Mouse (Mus musculus) heart, adult 11 months (tissue): Measurements from ENCODE around the gene Prrc2b.

Source experiments
- DNase-seq: peaks from one replicate; pipeline ENCODE4 v3.0.0; 2022

Gene Prrc2b

GRCm38 (mm10) chr2:32137667-32138266 is 13.1 kb upstream of the Prrc2b start:
- DNase-seq, result peak; percentile 100

- peak; percentile 92 for DNase-seq
Measured at GRCm38 (mm10) chr2:32139377-32139776, 11.5 kb upstream of the Prrc2b start.

GRCm38 (mm10) chr2:32140498-32140934 is 10.4 kb upstream of the Prrc2b start:
- DNase-seq, result peak; percentile 90

- no peak for DNase-seq
Measured at GRCm38 (mm10) chr2:32141602-32142001, 9.3 kb upstream of the Prrc2b start.

- DNase-seq, result no peak
Measured at GRCm38 (mm10) chr2:32142368-32142767, 8.5 kb upstream of the Prrc2b start.

- no peak for DNase-seq
Measured at GRCm38 (mm10) chr2:32144633-32145032, 6.2 kb upstream of the Prrc2b start.

GRCm38 (mm10) chr2:32146617-32147162 is 4.2 kb upstream of the Prrc2b start:
- DNase-seq, result no peak

- DNase-seq, result peak; percentile 95
Measured at GRCm38 (mm10) chr2:32150135-32150534, 747 bp upstream of the Prrc2b start.

GRCm38 (mm10) chr2:32150562-32150923 is 339 bp upstream of the Prrc2b start:
- DNase-seq, result no peak

GRCm38 (mm10) chr2:32151660-32152366 is 931 bp downstream of the Prrc2b start:
- peak; percentile 96 for DNase-seq

GRCm38 (mm10) chr2:32152367-32153034 is 1.6 kb downstream of the Prrc2b start:
- no peak for DNase-seq

- peak; percentile 97 for DNase-seq
Measured at GRCm38 (mm10) chr2:32153041-32153790, 2.3 kb downstream of the Prrc2b start.

- DNase-seq, result no peak
Measured at GRCm38 (mm10) chr2:32153791-32154119, 2.9 kb downstream of the Prrc2b start.

GRCm38 (mm10) chr2:32154334-32154997 is 3.6 kb downstream of the Prrc2b start:
- DNase-seq, result peak; percentile 97

- DNase-seq, result no peak
Measured at GRCm38 (mm10) chr2:32154998-32155541, 4.2 kb downstream of the Prrc2b start.

- peak; percentile 91 for DNase-seq
Measured at GRCm38 (mm10) chr2:32155614-32156013, 4.7 kb downstream of the Prrc2b start.

- no peak for DNase-seq
Measured at GRCm38 (mm10) chr2:32156645-32157044, 5.8 kb downstream of the Prrc2b start.

- no peak for DNase-seq
Measured at GRCm38 (mm10) chr2:32157328-32157727, 6.4 kb downstream of the Prrc2b start.

GRCm38 (mm10) chr2:32158616-32159239 is 7.8 kb downstream of the Prrc2b start:
- DNase-seq, result peak; percentile 91

- DNase-seq, result peak; percentile 89
Measured at GRCm38 (mm10) chr2:32160525-32160924, 9.6 kb downstream of the Prrc2b start.

- DNase-seq, result no peak
Measured at GRCm38 (mm10) chr2:32160967-32161366, 10.1 kb downstream of the Prrc2b start.

GRCm38 (mm10) chr2:32162102-32162501 is 11.2 kb downstream of the Prrc2b start:
- no peak for DNase-seq
